In the genomic region with DNA sequence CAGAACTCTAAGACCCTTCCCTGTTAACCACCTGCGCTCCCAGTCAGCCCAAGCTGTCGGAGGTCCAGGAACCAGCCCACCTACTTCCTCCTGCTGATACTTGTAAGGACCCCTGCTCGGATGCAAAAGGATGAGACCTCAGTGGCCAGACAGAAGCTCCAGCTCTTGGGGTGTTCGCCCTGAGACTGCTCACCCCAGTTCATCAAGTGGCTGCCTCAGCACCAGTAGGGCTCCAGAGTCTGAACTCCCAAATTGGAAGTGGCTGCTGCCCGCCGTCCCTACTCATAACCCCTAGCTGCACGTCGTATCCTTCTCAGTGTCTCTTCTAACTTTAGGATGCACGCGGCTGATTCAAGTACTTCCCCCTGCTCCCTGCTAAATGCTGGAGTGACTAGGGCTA, we compare ENCODE assay signal across 9 mouse cellular contexts. TPM values are rescaled to one million over a fixed set of nuclear protein-coding genes. Genes with fewer than 3 reads are reported as not detected.
DNase-seq lines count a peak whose midpoint lies in the region; ATAC-seq lines count a peak whose summit lies in the region.
"Had no signal": no experiment of that assay in that cellular context is flagged by ENCODE, and none has a peak within 500 bp of the region (broad histone marks: within the 10 kb centered on the region; RNA-seq: fewer than 3 reads in every experiment).

No protein-coding gene starts in this region.

- ATAC-seq in heart, embryonic 14.5 days (ENCODE audit: insufficient number of reproducible peaks, insufficient read depth, low FRiP score, low read depth) = no peak
- ATAC-seq in hindbrain, embryonic 14.5 days (ENCODE audit: low FRiP score) = no peak
- no peak for ATAC-seq in midbrain, embryonic 14.5 days (ENCODE audit: low FRiP score, low TSS enrichment)

- 2% methylated on average over 10 of the region's 10 CpGs for WGBS in heart, embryonic 14.5 days
- WGBS in embryonic facial prominence, embryonic 10.5 days = 4% methylated on average over 10 of the region's 10 CpGs
- WGBS in hindbrain, embryonic 14.5 days = 5% methylated on average over 10 of the region's 10 CpGs
- 3% methylated on average over 10 of the region's 10 CpGs for WGBS in midbrain, embryonic 14.5 days

- H3K4me3 ChIP-seq in heart, embryonic 14.5 days (ENCODE audit: control insufficient read depth in 1 of 2, insufficient read depth in 1 of 2, low read depth in 1 of 2, low read length in 2 of 2) = peak overlapping the region; percentile 41 to 47
- peak overlapping the region; percentile 60 for H3K4me3 ChIP-seq in embryonic facial prominence, embryonic 10.5 days
- H3K4me3 ChIP-seq in hindbrain, embryonic 14.5 days (replicated peaks; ENCODE audit: low read length) = peak overlapping the region; percentile 35
- peak overlapping the region; percentile 36 for H3K4me3 ChIP-seq in midbrain, embryonic 14.5 days (replicated peaks; ENCODE audit: low read depth, low read length)

- no peaks in the 10 kb centered on the region for H3K36me3 ChIP-seq in heart, embryonic 14.5 days (ENCODE audit: control insufficient read depth, insufficient read depth, low read length)
- no peaks in the 10 kb centered on the region for H3K36me3 ChIP-seq in embryonic facial prominence, embryonic 10.5 days (replicated peaks)
- no peaks in the 10 kb centered on the region for H3K36me3 ChIP-seq in hindbrain, embryonic 14.5 days (replicated peaks; ENCODE audit: control insufficient read depth, insufficient read depth)
- H3K36me3 ChIP-seq in midbrain, embryonic 14.5 days (ENCODE audit: control insufficient read depth, insufficient read depth, low read length) = no peaks in the 10 kb centered on the region

- peaks cover 47% of the 10 kb centered on the region for H3K27me3 ChIP-seq in heart, embryonic 14.5 days (ENCODE audit: control insufficient read depth, insufficient read depth, low read length)
- peaks cover 56% of the 10 kb centered on the region for H3K27me3 ChIP-seq in embryonic facial prominence, embryonic 10.5 days (replicated peaks; ENCODE audit: low read depth, poor library complexity, severe bottlenecking)
- H3K27me3 ChIP-seq in hindbrain, embryonic 14.5 days (ENCODE audit: control insufficient read depth, insufficient read depth, low read length) = peaks cover 19% of the 10 kb centered on the region
- peaks cover 16% of the 10 kb centered on the region for H3K27me3 ChIP-seq in midbrain, embryonic 14.5 days (ENCODE audit: control insufficient read depth, insufficient read depth, low read length)

- H3K9ac ChIP-seq in heart, embryonic 14.5 days (ENCODE audit: low read length) = no peak overlapping the region
- H3K9ac ChIP-seq in hindbrain, embryonic 14.5 days = 0 out of 2 replicates have a peak overlapping the region, but pooled peaks have one; percentile 4
- H3K9ac ChIP-seq in midbrain, embryonic 14.5 days (replicated peaks; ENCODE audit: low read length) = peak overlapping the region; percentile 27

- H3K4me2 ChIP-seq in heart, embryonic 14.5 days (ENCODE audit: low read length) = peak overlapping the region; percentile 82
- H3K4me2 ChIP-seq in hindbrain, embryonic 14.5 days (replicated peaks) = peak overlapping the region; percentile 72
- H3K4me2 ChIP-seq in midbrain, embryonic 14.5 days (ENCODE audit: low read length) = peak overlapping the region; percentile 72

- DNase-seq in heart, adult 8-10 months (ENCODE audit: low spot score) = no peak
- DNase-seq in embryonic facial prominence, embryonic 10.5 days (ENCODE audit: low spot score) = no peak
- no peak for DNase-seq in hindbrain, embryonic 14.5 days (ENCODE audit: low spot score)
- no peak for DNase-seq in midbrain, embryonic 14.5 days
- DNase-seq in urinary bladder, postnatal 14 days (ENCODE audit: low spot score) = no peak
- DNase-seq in gastrocnemius, adult 18-20 months (ENCODE audit: low spot score) = no peak
- DNase-seq in spleen, postnatal 36 days (ENCODE audit: low spot score in 2 of 2) = no peak
- DNase-seq: cerebellum, adult 18-20 months had no signal

- H3K27ac ChIP-seq in heart, embryonic 14.5 days (replicated peaks in 1 of 2; ENCODE audit: control insufficient read depth in 1 of 2, insufficient read depth in 1 of 2, low read depth in 2 of 2, low read length in 2 of 2) = no peak overlapping the region
- H3K27ac ChIP-seq in embryonic facial prominence, embryonic 10.5 days (replicated peaks) = no peak overlapping the region
- H3K27ac ChIP-seq in hindbrain, embryonic 14.5 days = no peak overlapping the region
- H3K27ac ChIP-seq in midbrain, embryonic 14.5 days (replicated peaks; ENCODE audit: low read depth, low read length) = no peak overlapping the region

- peaks cover 2 to 5% of the 10 kb centered on the region in 2 experiments; a peak in 3 of 4 replicates for H3K4me1 ChIP-seq in heart, embryonic 14.5 days (ENCODE audit: control insufficient read depth in 2 of 2, insufficient read depth in 2 of 2, low read length in 2 of 2)
- H3K4me1 ChIP-seq in embryonic facial prominence, embryonic 10.5 days = peaks cover 20% of the 10 kb centered on the region
- peaks cover 12% of the 10 kb centered on the region; the same call in 1 of the 2 replicates for H3K4me1 ChIP-seq in hindbrain, embryonic 14.5 days (replicated peaks; ENCODE audit: control insufficient read depth, insufficient read depth, low read length)
- H3K4me1 ChIP-seq in midbrain, embryonic 14.5 days (ENCODE audit: control insufficient read depth, insufficient read depth, low read length) = peaks cover 15% of the 10 kb centered on the region

- H3K9me3 ChIP-seq in heart, embryonic 14.5 days (ENCODE audit: control insufficient read depth, low read length) = no peaks in the 10 kb centered on the region
- H3K9me3 ChIP-seq in embryonic facial prominence, embryonic 10.5 days = no peaks in the 10 kb centered on the region
- no peaks in the 10 kb centered on the region for H3K9me3 ChIP-seq in hindbrain, embryonic 14.5 days (ENCODE audit: control insufficient read depth, low read length)
- H3K9me3 ChIP-seq in midbrain, embryonic 14.5 days (ENCODE audit: control insufficient read depth, low read length) = no peaks in the 10 kb centered on the region

RNA-seq across cellular contexts. Expression of gene Fam19a4, which starts 0.6 kb away (rescaled TPM):
- polyA plus RNA-seq in heart, embryonic 14.5 days (2014; fragmentation: Nextera tagmentation; extraction: Ambion mirVana) = not detected in 2 replicates
- total RNA-seq in heart, adult 8-10 months (2022) = not detected
- polyA plus RNA-seq in embryonic facial prominence, embryonic 10.5 days (2016; fragmentation: Nextera tagmentation; extraction: Ambion mirVana) = 1.2 and 1.5 TPM in 2 replicates
- 2.6 and 3.7 TPM in 2 replicates for polyA plus RNA-seq in hindbrain, embryonic 14.5 days (2014; fragmentation: Nextera tagmentation; extraction: Ambion mirVana)
- polyA plus RNA-seq in midbrain, embryonic 14.5 days (2014; fragmentation: Nextera tagmentation; extraction: Ambion mirVana) = 5.7 and 8.0 TPM in 2 replicates
- total RNA-seq in gastrocnemius, adult 18-20 months (2021) = under 1 TPM; 0.26 to 0.37 TPM
